15 mouse cellular contexts compared by ENCODE assay signal in genomic region chr6:94987427-94987826, GRCm38 (mm10).
"Had no signal": no experiment of that assay in that cellular context is flagged by ENCODE, and none has a peak within 500 bp of the region (broad histone marks: within the 10 kb centered on the region; RNA-seq: fewer than 3 reads in every experiment).

No protein-coding gene starts in this region.

- H3K27ac ChIP-seq: left cerebral cortex, adult 2 months; liver, embryonic 14.5 days; neural tube, embryonic 15.5 days; stomach, embryonic 15.5 days had no signal

- H3K4me3 ChIP-seq: left cerebral cortex, adult 2 months; myocyte; neural tube, embryonic 15.5 days; stomach, embryonic 15.5 days had no signal

- H3K36me3 ChIP-seq: neural tube, embryonic 15.5 days; stomach, embryonic 15.5 days had no signal

- H3K9ac ChIP-seq: liver, embryonic 14.5 days; neural tube, embryonic 15.5 days; stomach, embryonic 15.5 days had no signal

- H3K27me3 ChIP-seq: neural tube, embryonic 15.5 days; stomach, embryonic 15.5 days had no signal

- DNase-seq: kidney, adult 18-20 months; kidney, postnatal 10 days; kidney, postnatal 4 days; liver; lung, adult 18-20 months; midbrain, embryonic 14.5 days; right cerebral cortex, postnatal 4 days; spleen, adult 18-20 months; thymus, adult 2 months; thymus, postnatal 25 days had no signal

- H3K4me1 ChIP-seq: neural tube, embryonic 15.5 days; stomach, embryonic 15.5 days had no signal

- H3K4me2 ChIP-seq: neural tube, embryonic 15.5 days; stomach, embryonic 15.5 days had no signal

- H3K9me3 ChIP-seq: neural tube, embryonic 15.5 days; stomach, embryonic 15.5 days had no signal
